23 mouse cellular contexts compared by ENCODE assay signal in the genomic region with DNA sequence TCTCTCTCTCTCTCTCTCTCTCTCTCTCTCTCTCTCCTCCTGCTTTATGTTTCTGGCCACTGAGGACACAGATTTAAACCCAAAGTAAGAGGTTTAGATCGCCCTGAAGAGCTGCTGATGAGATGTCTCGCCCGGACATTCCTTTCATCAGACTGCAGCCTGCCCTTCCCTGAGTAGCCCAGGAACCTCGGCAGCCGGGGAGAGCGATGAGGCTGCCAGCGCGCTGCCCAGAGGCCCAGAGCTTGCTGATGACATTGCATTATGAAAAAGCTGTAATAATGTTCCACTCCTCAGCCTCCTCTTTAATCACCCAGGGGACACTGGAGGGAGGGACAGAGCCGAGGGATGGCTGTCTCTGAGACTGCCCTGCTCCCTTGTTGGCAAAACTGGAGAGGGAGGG. TPM values are rescaled to one million over a fixed set of nuclear protein-coding genes. Genes with fewer than 3 reads are reported as not detected.
DNase-seq lines count a peak whose midpoint lies in the region; ATAC-seq and TF ChIP-seq lines count a peak whose summit lies in the region.
"Had no signal": no experiment of that assay in that cellular context is flagged by ENCODE, and none has a peak within 500 bp of the region (broad histone marks: within the 10 kb centered on the region; RNA-seq: fewer than 3 reads in every experiment).

No protein-coding gene starts in this region.

- H3K4me3 ChIP-seq in forebrain, embryonic 14.5 days (ENCODE audit: low read depth, low read length): no peak overlapping the region
- H3K4me3 ChIP-seq in forebrain, embryonic 13.5 days: no peak overlapping the region
- no peak overlapping the region for H3K4me3 ChIP-seq in midbrain, embryonic 13.5 days (replicated peaks)
- no peak overlapping the region for H3K4me3 ChIP-seq in midbrain, embryonic 11.5 days (ENCODE audit: low read depth, low read length)
- no peak overlapping the region for H3K4me3 ChIP-seq in hindbrain, embryonic 14.5 days (replicated peaks; ENCODE audit: low read length)
- no peak overlapping the region for H3K4me3 ChIP-seq in midbrain, postnatal 0 days (ENCODE audit: low read depth, low read length)
- H3K4me3 ChIP-seq: heart, adult 2 months; limb, embryonic 12.5 days; liver, embryonic 13.5 days; lung, embryonic 15.5 days; neural tube, embryonic 15.5 days had no signal

- 34% methylated on average over 9 of the region's 9 CpGs for WGBS in forebrain, embryonic 14.5 days
- 45% methylated on average over 9 of the region's 9 CpGs for whole genome bisulfite sequencing in forebrain, embryonic 13.5 days
- WGBS in midbrain, embryonic 13.5 days: 41% methylated on average over 9 of the region's 9 CpGs
- 68% methylated on average over 9 of the region's 9 CpGs for WGBS in midbrain, embryonic 11.5 days
- WGBS in hindbrain, embryonic 14.5 days: 29% methylated on average over 9 of the region's 9 CpGs
- WGBS in midbrain, postnatal 0 days: 27% methylated on average over 9 of the region's 9 CpGs

- no peaks in the 10 kb centered on the region for H3K27me3 ChIP-seq in forebrain, embryonic 14.5 days (replicated peaks; ENCODE audit: control insufficient read depth, insufficient read depth, low read length)
- H3K27me3 ChIP-seq in forebrain, embryonic 13.5 days: no peaks in the 10 kb centered on the region
- H3K27me3 ChIP-seq in midbrain, embryonic 13.5 days: 0 out of 2 replicates have a peak, but pooled peaks cover 2% of the 10 kb centered on the region
- no peaks in the 10 kb centered on the region for H3K27me3 ChIP-seq in midbrain, embryonic 11.5 days (ENCODE audit: control insufficient read depth, insufficient read depth, low read length)
- H3K27me3 ChIP-seq in hindbrain, embryonic 14.5 days (ENCODE audit: control insufficient read depth, insufficient read depth, low read length): no peaks in the 10 kb centered on the region
- no peaks in the 10 kb centered on the region for H3K27me3 ChIP-seq in midbrain, postnatal 0 days (ENCODE audit: insufficient read depth, low read length)
- H3K27me3 ChIP-seq: lung, embryonic 15.5 days; neural tube, embryonic 15.5 days had no signal

- TF ChIP-seq CTCF in midbrain, postnatal 0 days (IDR thresholded peaks at IDR 0.05): no peak

- H3K9me3 ChIP-seq in forebrain, embryonic 14.5 days (replicated peaks; ENCODE audit: control insufficient read depth, low read length): no peaks in the 10 kb centered on the region
- H3K9me3 ChIP-seq in forebrain, embryonic 13.5 days (replicated peaks): no peaks in the 10 kb centered on the region
- no peaks in the 10 kb centered on the region for H3K9me3 ChIP-seq in midbrain, embryonic 13.5 days
- no peaks in the 10 kb centered on the region for H3K9me3 ChIP-seq in midbrain, embryonic 11.5 days (ENCODE audit: control insufficient read depth, low read length)
- no peaks in the 10 kb centered on the region for H3K9me3 ChIP-seq in hindbrain, embryonic 14.5 days (ENCODE audit: control insufficient read depth, low read length)
- no peaks in the 10 kb centered on the region for H3K9me3 ChIP-seq in midbrain, postnatal 0 days (ENCODE audit: low read length)
- H3K9me3 ChIP-seq: limb, embryonic 12.5 days; liver, embryonic 13.5 days; lung, embryonic 15.5 days; neural tube, embryonic 15.5 days had no signal

- no peaks in the 10 kb centered on the region for H3K36me3 ChIP-seq in forebrain, embryonic 14.5 days (ENCODE audit: control insufficient read depth, insufficient read depth, low read length)
- H3K36me3 ChIP-seq in forebrain, embryonic 13.5 days (ENCODE audit: poor library complexity, severe bottlenecking): no peaks in the 10 kb centered on the region
- no peaks in the 10 kb centered on the region for H3K36me3 ChIP-seq in midbrain, embryonic 13.5 days
- no peaks in the 10 kb centered on the region for H3K36me3 ChIP-seq in midbrain, embryonic 11.5 days (ENCODE audit: control insufficient read depth, insufficient read depth, low read length)
- H3K36me3 ChIP-seq in hindbrain, embryonic 14.5 days (replicated peaks; ENCODE audit: control insufficient read depth, insufficient read depth): no peaks in the 10 kb centered on the region
- H3K36me3 ChIP-seq in midbrain, postnatal 0 days (ENCODE audit: insufficient read depth, low read length): no peaks in the 10 kb centered on the region
- H3K36me3 ChIP-seq: limb, embryonic 12.5 days; liver, embryonic 13.5 days; lung, embryonic 15.5 days; neural tube, embryonic 15.5 days had no signal

- peak overlapping the region; percentile 17; the same call in 1 of the 2 replicates for H3K9ac ChIP-seq in forebrain, embryonic 14.5 days (ENCODE audit: low read length)
- no peak overlapping the region for H3K9ac ChIP-seq in forebrain, embryonic 13.5 days
- peak overlapping the region; percentile 34 for H3K9ac ChIP-seq in midbrain, embryonic 13.5 days (replicated peaks)
- no peak overlapping the region for H3K9ac ChIP-seq in midbrain, embryonic 11.5 days (ENCODE audit: low read length)
- H3K9ac ChIP-seq in hindbrain, embryonic 14.5 days: 0 out of 2 replicates have a peak overlapping the region, but pooled peaks have one; percentile 5
- H3K9ac ChIP-seq in midbrain, postnatal 0 days (replicated peaks; ENCODE audit: low read length, poor library complexity, severe bottlenecking): no peak overlapping the region
- H3K9ac ChIP-seq: limb, embryonic 12.5 days; liver, embryonic 13.5 days; lung, embryonic 15.5 days; neural tube, embryonic 15.5 days had no signal

- no peak overlapping the region for H3K4me2 ChIP-seq in forebrain, embryonic 14.5 days (ENCODE audit: low read length)
- no peak overlapping the region for H3K4me2 ChIP-seq in forebrain, embryonic 13.5 days
- no peak overlapping the region for H3K4me2 ChIP-seq in midbrain, embryonic 13.5 days (replicated peaks)
- H3K4me2 ChIP-seq in midbrain, embryonic 11.5 days: no peak overlapping the region
- H3K4me2 ChIP-seq in hindbrain, embryonic 14.5 days (replicated peaks): no peak overlapping the region
- no peak overlapping the region for H3K4me2 ChIP-seq in midbrain, postnatal 0 days (ENCODE audit: low read depth, low read length, poor library complexity, severe bottlenecking)
- H3K4me2 ChIP-seq: limb, embryonic 12.5 days; liver, embryonic 13.5 days; lung, embryonic 15.5 days; neural tube, embryonic 15.5 days had no signal

- ATAC-seq in forebrain, embryonic 14.5 days: no peak
- no peak for ATAC-seq in forebrain, embryonic 13.5 days
- ATAC-seq in midbrain, embryonic 13.5 days: 0 out of 2 replicates have a peak, but pooled peaks have one; percentile 12
- no peak for ATAC-seq in midbrain, embryonic 11.5 days (ENCODE audit: low FRiP score)
- ATAC-seq in hindbrain, embryonic 14.5 days (ENCODE audit: low FRiP score): no peak
- no peak for ATAC-seq in midbrain, postnatal 0 days (ENCODE audit: low FRiP score)
- ATAC-seq: intestine, embryonic 16.5 days had no signal

- peaks cover 16% of the 10 kb centered on the region for H3K4me1 ChIP-seq in forebrain, embryonic 14.5 days (ENCODE audit: control insufficient read depth, insufficient read depth, low read length)
- peaks cover 49% of the 10 kb centered on the region for H3K4me1 ChIP-seq in forebrain, embryonic 13.5 days
- peaks cover 56% of the 10 kb centered on the region for H3K4me1 ChIP-seq in midbrain, embryonic 13.5 days (replicated peaks)
- peaks cover 2% of the 10 kb centered on the region; the same call in 1 of the 2 replicates for H3K4me1 ChIP-seq in midbrain, embryonic 11.5 days (ENCODE audit: control insufficient read depth, insufficient read depth, low read length)
- H3K4me1 ChIP-seq in hindbrain, embryonic 14.5 days (replicated peaks; ENCODE audit: control insufficient read depth, insufficient read depth, low read length): peaks cover 27% of the 10 kb centered on the region
- H3K4me1 ChIP-seq in midbrain, postnatal 0 days (ENCODE audit: insufficient read depth, low read length): peaks cover 11% of the 10 kb centered on the region

- no peak for DNase-seq in forebrain, embryonic 14.5 days (ENCODE audit: low spot score)
- DNase-seq in midbrain, embryonic 11.5 days (ENCODE audit: low spot score, missing footprints): no peak
- no peak for DNase-seq in hindbrain, embryonic 14.5 days (ENCODE audit: low spot score)
- peak; percentile 32 for DNase-seq in midbrain, postnatal 0 days (ENCODE audit: low spot score)
- no peak for DNase-seq in thymus, postnatal 10 days (ENCODE audit: low spot score in 2 of 2)
- DNase-seq in ovary, postnatal 36 days (ENCODE audit: low spot score): no peak
- DNase-seq: cerebellum, adult 8-10 months; gastrocnemius, postnatal 10 days; heart, adult 2 months; heart, postnatal 4 days; kidney, postnatal 36 days; liver, embryonic 13.5 days; right cerebral cortex, postnatal 14 days; thymus, postnatal 14 days had no signal

- H3K27ac ChIP-seq in forebrain, embryonic 14.5 days (ENCODE audit: low read depth, low read length): no peak overlapping the region
- H3K27ac ChIP-seq in forebrain, embryonic 13.5 days: no peak overlapping the region
- peak overlapping the region; percentile 72 for H3K27ac ChIP-seq in midbrain, embryonic 13.5 days
- no peak overlapping the region for H3K27ac ChIP-seq in midbrain, embryonic 11.5 days (ENCODE audit: low read depth, low read length)
- peak overlapping the region; percentile 60; the same call in 1 of the 2 replicates for H3K27ac ChIP-seq in hindbrain, embryonic 14.5 days
- H3K27ac ChIP-seq in midbrain, postnatal 0 days (ENCODE audit: low read depth, low read length): no peak overlapping the region
- H3K27ac ChIP-seq: heart, adult 2 months; liver, embryonic 13.5 days; lung, embryonic 15.5 days had no signal

RNA-seq across cellular contexts. Expression of a gene that starts 6.5 kb away (rescaled TPM):
- polyA plus RNA-seq in forebrain, embryonic 14.5 days (2014; fragmentation: Nextera tagmentation; extraction: Ambion mirVana): 360 and 385 TPM in 2 replicates
- polyA plus RNA-seq in forebrain, embryonic 13.5 days (2015; fragmentation: Nextera tagmentation; extraction: Ambion mirVana): 310 and 318 TPM in 2 replicates
- 356 and 378 TPM in 2 replicates for polyA plus RNA-seq in midbrain, embryonic 13.5 days (2015; fragmentation: Nextera tagmentation; extraction: Ambion mirVana)
- 316 and 332 TPM in 2 replicates for polyA plus RNA-seq in midbrain, embryonic 11.5 days (2014; fragmentation: Nextera tagmentation; extraction: Ambion mirVana)
- 359 and 406 TPM in 2 replicates for polyA plus RNA-seq in hindbrain, embryonic 14.5 days (2014; fragmentation: Nextera tagmentation; extraction: Ambion mirVana)
- total RNA-seq in midbrain, postnatal 0 days (2014; rRNA removed): 213 and 233 TPM in 2 replicates
- 453 and 478 TPM in 2 replicates for polyA plus RNA-seq in midbrain, postnatal 0 days (2015; fragmentation: Nextera tagmentation; extraction: Ambion mirVana)

RNA-seq across cellular contexts. Expression of a gene that starts 27.3 kb away (rescaled TPM):
- polyA plus RNA-seq in forebrain, embryonic 14.5 days (2014; fragmentation: Nextera tagmentation; extraction: Ambion mirVana): 0.21 and 0.28 TPM in 2 replicates
- polyA plus RNA-seq in forebrain, embryonic 13.5 days (2015; fragmentation: Nextera tagmentation; extraction: Ambion mirVana): 0.21 and 0.35 TPM in 2 replicates
- polyA plus RNA-seq in midbrain, embryonic 13.5 days (2015; fragmentation: Nextera tagmentation; extraction: Ambion mirVana): 0.22 and 0.46 TPM in 2 replicates
- 0.07 and 0.48 TPM in 2 replicates for polyA plus RNA-seq in midbrain, embryonic 11.5 days (2014; fragmentation: Nextera tagmentation; extraction: Ambion mirVana)
- polyA plus RNA-seq in hindbrain, embryonic 14.5 days (2014; fragmentation: Nextera tagmentation; extraction: Ambion mirVana): 0.60 and 0.80 TPM in 2 replicates
- total RNA-seq in midbrain, postnatal 0 days (2014; rRNA removed): 0.09 TPM in 1 of 2 replicates, not detected in the other
- polyA plus RNA-seq in midbrain, postnatal 0 days (2015; fragmentation: Nextera tagmentation; extraction: Ambion mirVana): 0.32 TPM in 1 of 2 replicates, not detected in the other
- total RNA-seq: megakaryocyte progenitor cell, adult 5-6 weeks; MEL had no signal
- polyA plus RNA-seq: forebrain, embryonic 16.5 days had no signal

Comparison
In these comparisons a context has a peak if more than half of its experiments do, and no peak if none do; other contexts are left out.
1. H3K27ac ChIP-seq: peak in midbrain, embryonic 13.5 days (single experiment) and hindbrain, embryonic 14.5 days (single experiment); none in forebrain, embryonic 14.5 days (single experiment), forebrain, embryonic 13.5 days (single experiment), midbrain, embryonic 11.5 days (single experiment) and midbrain, postnatal 0 days (single experiment).
2. H3K9ac ChIP-seq: peak in forebrain, embryonic 14.5 days (single experiment), midbrain, embryonic 13.5 days (single experiment) and hindbrain, embryonic 14.5 days (single experiment); none in forebrain, embryonic 13.5 days (single experiment), midbrain, embryonic 11.5 days (single experiment) and midbrain, postnatal 0 days (single experiment).